Mouse (Mus musculus) midbrain, embryonic 13.5 days (tissue): ENCODE data around the gene Izumo1r. TPM values are rescaled to one million over a fixed set of nuclear protein-coding genes. Genes with fewer than 3 reads are reported as not detected.

ENCODE experiments used
- polyA plus RNA-seq: library from polyadenylated mRNA; unstranded; fragments of >200 nt; fragmentation: Nextera tagmentation; extraction: Ambion mirVana; gene quantifications from 2 replicates; pipeline ENCODE4 v1.2.1, GENCODE M21; 2015

Gene Izumo1r
- polyA plus RNA-seq, 1 experiment from 2014 or later = not detected

Other genes with a start within 250 kb of the Izumo1r start
- 0.19 and 0.43 TPM in 2 replicates for gene Piwil4, start 163.2 kb downstream of the Izumo1r start, polyA plus RNA-seq
- 1.0 and 1.4 TPM in 2 replicates for gene Fut4, start 151.6 kb downstream of the Izumo1r start, polyA plus RNA-seq
- gene 1700012B09Rik, start 132.9 kb downstream of the Izumo1r start, polyA plus RNA-seq = 0.52 and 0.73 TPM in 2 replicates
- gene Mre11a, start 119.3 kb downstream of the Izumo1r start, polyA plus RNA-seq = 14.2 and 17.6 TPM in 2 replicates
- 38.6 and 45.0 TPM in 2 replicates for gene Ankrd49, start 119.1 kb downstream of the Izumo1r start, polyA plus RNA-seq
- 2.6 and 2.8 TPM in 2 replicates for gene Gpr83, start 43.7 kb downstream of the Izumo1r start, polyA plus RNA-seq
- gene Panx1, start 141.5 kb upstream of the Izumo1r start, polyA plus RNA-seq = 144 and 155 TPM in 2 replicates
- not detected in 2 replicates for gene Hephl1, start 208.2 kb upstream of the Izumo1r start, polyA plus RNA-seq